Mouse (Mus musculus): Measurements from ENCODE around the gene Dnaaf5.

- TF ChIP-seq CTCF (conservative IDR thresholded peaks at IDR 0.05; ENCODE audit: low read length) (no peak), POU5F1 (IDR thresholded peaks at IDR 0.05; ENCODE audit: borderline replicate concordance, low read length) (no peak), NANOG (IDR thresholded peaks at IDR 0.05; ENCODE audit: borderline replicate concordance, low read length) (peak; percentile 64; the same call in 1 of the 2 replicates)
Measured at GRCm38 (mm10) chr5:139167548-139167947, 17.5 kb downstream of the Dnaaf5 start.
